Mouse (Mus musculus) gastrocnemius, adult 2 months (tissue): Measurements from ENCODE around the gene Ier5. TPM values are rescaled to one million over a fixed set of nuclear protein-coding genes. Genes with fewer than 3 reads are reported as not detected.

Experiments
- DNase-seq: peaks from one replicate; pipeline ENCODE4 v3.0.0; 2022
- H3K27ac ChIP-seq: fragments of 200-600 bp; 2 replicates; pipeline ENCODE4 v1.8.1; 2022; ENCODE audit warnings: mild to moderate bottlenecking
- H3K4me3 ChIP-seq: fragments of 200-600 bp; 2 replicates; pipeline ENCODE4 v1.8.1; 2022; ENCODE audit warnings: mild to moderate bottlenecking, moderate library complexity
- CTCF ChIP-seq: fragments of 200-600 bp; IDR thresholded peaks from 2 replicates; pipeline ENCODE4 v1.8.1; 2022; ENCODE audit warnings: antibody characterized with exemption, mild to moderate bottlenecking, moderate library complexity
- intact Hi-C: fragments of 180-260 bp; cut with DNase I; formaldehyde crosslinking; loops from one replicate; pipeline ENCODE4 v1.15.1; 2025
- total RNA-seq, 2 experiments: library from RNA; stranded (reverse); gene quantifications; 2 replicates each; pipeline ENCODE4 v1.2.3; 2021

The Ier5 gene
- total RNA-seq, 2 experiments from 2014 or later, result 4.6 to 4.7 TPM

GRCm38 (mm10) chr1:155086416-155086815, 13.0 kb downstream of the Ier5 start:
- intact Hi-C loops, result no loop called here
- TF ChIP-seq CTCF, result no peak
- no peak for DNase-seq

DNA sequence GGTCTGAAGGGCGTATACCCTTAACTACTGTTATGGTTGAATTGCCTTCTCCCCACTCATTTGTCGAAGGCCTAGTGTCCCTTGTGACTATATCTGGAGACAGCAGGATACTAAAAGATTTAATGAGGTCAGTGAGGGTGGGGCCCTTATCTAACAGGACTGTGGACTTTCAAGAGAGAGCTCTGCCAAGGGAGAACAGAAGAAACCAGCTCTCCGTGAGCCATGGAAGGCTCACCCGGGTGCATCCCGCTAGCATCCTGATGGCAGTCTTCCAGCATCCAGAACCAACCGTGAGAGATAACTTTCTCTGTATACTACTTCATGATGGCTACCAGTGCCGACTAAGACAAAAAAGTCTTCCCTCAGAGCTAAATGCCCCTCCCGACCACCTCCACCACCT, 14.6 kb downstream of the Ier5 start:
- no peak for TF ChIP-seq CTCF
- no peak for DNase-seq
- no peak overlapping the region for H3K4me3 ChIP-seq
- peak overlapping the region; percentile 12; the same call in 1 of the 2 replicates for H3K27ac ChIP-seq
- intact Hi-C loops, result no loop called here

More at GRCm38 (mm10) chr1:155086416-155086815, 13.0 kb downstream of the Ier5 start:
- H3K27ac ChIP-seq, result peak overlapping the region; percentile 57
- H3K4me3 ChIP-seq, result no peak overlapping the region

- TF ChIP-seq CTCF, result no peak
- intact Hi-C loops, result no loop called here
- H3K4me3 ChIP-seq, result peak overlapping the region; percentile 84
- DNase-seq, result peak; percentile 95
- peak overlapping the region; percentile 90 for H3K27ac ChIP-seq
These were observed 15.9 kb downstream of the Ier5 start for GRCm38 (mm10) chr1:155083271-155084265.

DNA sequence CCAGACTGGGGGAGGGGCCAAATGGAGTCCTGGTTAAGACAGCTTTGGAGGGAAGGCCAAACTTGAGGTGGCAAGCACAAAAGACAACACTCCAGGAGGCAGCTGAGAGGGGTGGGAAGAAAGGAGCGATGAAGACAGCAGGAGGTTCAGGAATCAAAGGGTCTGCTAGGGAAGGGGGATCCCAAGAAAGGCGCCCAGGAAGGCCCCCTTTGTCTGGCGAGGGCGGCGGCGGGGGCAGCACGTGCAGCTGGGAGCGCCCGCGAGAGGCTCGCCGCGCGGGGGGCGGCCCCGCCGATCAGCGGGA, 16.5 kb downstream of the Ier5 start:
- Histone ChIP-seq H3K4me3 (peak overlapping the region; percentile 84), H3K27ac (peak overlapping the region; percentile 90)
- intact Hi-C loops, result no loop called here
- no peak for DNase-seq
- no peak for TF ChIP-seq CTCF

- intact Hi-C loops, result no loop called here
- no peak for DNase-seq
- no peak for TF ChIP-seq CTCF
- Histone ChIP-seq H3K27ac (peak overlapping the region; percentile 90), H3K4me3 (peak overlapping the region; percentile 84)
These were observed 17.1 kb downstream of the Ier5 start for GRCm38 (mm10) chr1:155082158-155082964.

DNA sequence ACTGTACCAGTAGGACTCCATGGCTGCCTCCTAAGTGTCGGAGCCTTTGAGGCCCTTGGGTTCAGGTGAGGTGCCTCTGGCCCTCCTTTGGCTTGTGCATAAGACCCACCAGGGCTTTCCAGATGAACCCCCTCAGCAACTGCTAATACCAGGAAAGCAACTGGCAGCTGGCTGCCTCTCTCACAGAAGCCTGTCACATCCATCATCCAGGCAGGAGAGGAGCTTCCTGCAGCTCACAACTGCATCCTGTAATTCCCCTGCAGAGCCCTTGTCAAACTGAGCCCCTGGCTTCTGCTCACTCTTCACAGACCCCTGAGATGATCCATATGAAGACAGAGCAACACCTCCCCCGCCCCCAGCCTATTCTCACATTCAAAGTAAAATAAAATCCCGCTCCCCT, 21.8 kb downstream of the Ier5 start:
- DNase-seq, result no peak
- TF ChIP-seq CTCF, result no peak
- H3K4me3 ChIP-seq, result no peak overlapping the region
- H3K27ac ChIP-seq, result no peak overlapping the region
- intact Hi-C loops, result no loop called here

- no peak for TF ChIP-seq CTCF
- no peak overlapping the region for H3K4me3 ChIP-seq
- DNase-seq, result peak; percentile 32
- intact Hi-C loops, result no loop called here
- no peak overlapping the region for H3K27ac ChIP-seq
These were observed 23.6 kb downstream of the Ier5 start for GRCm38 (mm10) chr1:155075856-155076255.

DNA sequence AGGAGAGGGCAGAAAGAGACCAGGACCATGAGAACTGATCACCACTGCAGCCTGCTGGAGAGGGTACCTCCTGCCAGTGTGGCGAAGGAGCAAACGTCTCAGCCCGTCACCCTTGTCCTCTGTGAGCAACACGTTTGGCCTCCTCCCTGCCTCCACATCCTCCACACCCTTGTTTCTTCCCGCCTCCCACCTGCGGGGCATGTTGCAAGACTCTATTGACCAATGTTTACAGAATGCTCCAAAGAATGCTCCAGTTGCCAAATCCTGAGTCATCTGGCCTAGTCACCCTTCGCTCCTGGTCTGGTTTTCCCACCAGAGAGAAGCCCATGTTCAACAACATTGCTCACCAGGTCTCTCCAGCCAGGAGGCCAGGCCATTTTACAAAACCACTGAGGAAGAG, 24.6 kb downstream of the Ier5 start:
- no peak for TF ChIP-seq CTCF
- DNase-seq, result peak; percentile 79
- H3K4me3 ChIP-seq, result no peak overlapping the region
- intact Hi-C loops, result no loop called here
- H3K27ac ChIP-seq, result peak overlapping the region; percentile 39

DNA sequence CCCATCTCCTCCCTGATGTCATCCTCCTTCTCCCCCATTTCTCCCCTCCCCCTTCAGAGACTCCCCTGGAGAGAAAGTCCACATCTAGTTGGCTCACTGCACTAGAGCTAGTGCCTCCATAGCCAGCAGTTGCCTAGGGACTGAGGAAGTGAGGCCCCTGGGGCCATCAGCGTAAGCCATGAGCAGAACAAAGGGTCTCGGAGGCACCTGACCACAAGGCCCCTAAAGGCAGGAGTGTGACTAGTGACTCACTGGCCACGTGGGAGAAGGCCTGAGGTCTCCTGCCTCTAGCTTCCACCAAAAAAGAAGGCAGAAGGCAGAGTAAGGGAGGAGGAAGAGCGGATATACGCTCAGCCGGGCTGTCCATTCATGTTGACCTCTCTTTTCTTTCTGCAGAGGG, 25.5 kb downstream of the Ier5 start:
- H3K27ac ChIP-seq, result peak overlapping the region; percentile 39; the same call in 1 of the 2 replicates
- no peak for TF ChIP-seq CTCF
- DNase-seq, result no peak
- H3K4me3 ChIP-seq, result no peak overlapping the region
- intact Hi-C loops, result no loop called here

GRCm38 (mm10) chr1:155073133-155073532, 26.3 kb downstream of the Ier5 start:
- no peak for DNase-seq
- no peak overlapping the region for H3K27ac ChIP-seq
- TF ChIP-seq CTCF, result no peak
- intact Hi-C loops, result no loop called here
- H3K4me3 ChIP-seq, result no peak overlapping the region

DNA sequence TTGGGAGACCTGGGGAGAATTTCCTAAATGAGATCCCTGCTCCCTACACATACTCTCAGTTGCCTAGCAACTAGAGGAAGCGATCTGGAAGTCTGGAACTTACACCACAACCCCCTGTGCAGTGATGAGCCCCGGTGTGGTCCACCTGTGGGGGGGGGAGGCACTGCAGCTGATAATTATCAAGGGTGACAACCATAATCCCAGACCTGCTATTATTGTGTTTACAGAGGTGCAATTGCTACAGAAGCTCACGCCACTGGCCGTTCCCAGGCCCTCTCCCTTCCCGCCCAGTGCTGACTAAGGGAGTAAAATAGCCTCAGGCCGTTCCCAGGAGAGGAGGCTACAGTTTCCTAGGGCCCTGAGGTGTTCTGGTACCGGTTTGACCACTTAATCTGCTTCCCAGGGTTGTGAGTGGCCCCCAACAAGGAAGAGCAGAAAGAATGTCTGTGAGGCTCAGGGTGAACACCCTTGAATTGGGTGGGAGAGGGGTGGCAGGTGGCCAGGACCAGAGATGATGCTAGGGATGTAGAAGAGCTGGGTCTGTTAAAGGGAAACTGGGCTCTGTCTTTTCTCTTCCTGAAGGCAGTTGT, 28.1 kb downstream of the Ier5 start:
- intact Hi-C loops, result no loop called here
- TF ChIP-seq CTCF, result no peak
- DNase-seq, result no peak
- Histone ChIP-seq H3K27ac (peak overlapping the region; percentile 24; the same call in 1 of the 2 replicates), H3K4me3 (no peak overlapping the region)

DNA sequence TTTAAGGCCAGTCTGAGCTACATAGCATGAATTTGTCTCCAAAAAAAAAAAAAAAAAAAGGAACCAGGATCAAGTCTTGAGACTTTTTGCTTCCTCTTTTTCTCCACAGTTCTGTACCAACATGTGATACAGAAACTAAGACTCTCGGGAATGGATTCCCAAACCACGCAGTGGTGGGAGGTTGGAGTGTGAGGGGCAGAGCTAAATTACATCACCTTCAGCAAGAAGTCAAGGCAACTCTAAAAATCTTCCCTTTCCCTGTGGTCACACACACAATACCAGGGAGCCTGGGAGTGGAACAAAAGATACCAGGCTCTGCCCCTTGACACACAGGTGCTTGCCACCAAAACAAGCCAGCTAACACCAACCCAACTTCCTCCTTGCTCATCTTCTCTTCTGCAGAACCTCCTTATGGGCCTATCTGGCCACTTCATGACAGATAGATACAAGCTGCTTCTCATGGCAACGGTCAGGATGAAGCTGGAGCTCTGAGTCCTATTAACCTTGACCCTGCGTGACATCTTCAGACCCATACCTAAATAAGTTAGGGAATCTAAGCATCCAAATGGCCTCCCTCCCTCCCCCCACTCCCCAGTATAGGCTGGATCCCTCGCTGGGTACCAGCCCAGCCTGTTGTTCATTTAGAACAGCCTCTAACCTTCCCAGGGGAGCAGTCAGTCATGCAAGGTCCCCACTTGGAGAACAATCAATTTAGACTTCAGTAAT, 28.7 kb downstream of the Ier5 start:
- intact Hi-C loops, result no loop called here
- no peak for DNase-seq
- H3K4me3 ChIP-seq, result no peak overlapping the region
- no peak overlapping the region; the same call in 1 of the 2 replicates for H3K27ac ChIP-seq
- TF ChIP-seq CTCF, result no peak
